In genomic region chr2:135278506-135278905, GRCm38 (mm10) we compare ENCODE assay signal across 13 mouse cellular contexts.
DNase-seq lines count a peak whose midpoint lies in the region; ATAC-seq lines count a peak whose summit lies in the region.
"Had no signal": no experiment of that assay in that cellular context is flagged by ENCODE, and none has a peak within 500 bp of the region (broad histone marks: within the 10 kb centered on the region; RNA-seq: fewer than 3 reads in every experiment).

No protein-coding gene starts in this region.

- H3K27me3 ChIP-seq in forebrain, embryonic 14.5 days (replicated peaks; ENCODE audit: control insufficient read depth, insufficient read depth, low read length) = no peaks in the 10 kb centered on the region
- no peaks in the 10 kb centered on the region for H3K27me3 ChIP-seq in forebrain, embryonic 11.5 days (ENCODE audit: control insufficient read depth, insufficient read depth, low read length)

- no peak overlapping the region for H3K4me3 ChIP-seq in forebrain, embryonic 14.5 days (ENCODE audit: low read depth, low read length)
- no peak overlapping the region for H3K4me3 ChIP-seq in forebrain, embryonic 11.5 days (ENCODE audit: low read depth, low read length)
- H3K4me3 ChIP-seq: embryonic facial prominence, embryonic 10.5 days had no signal

- peak overlapping the region; percentile 75 for H3K27ac ChIP-seq in forebrain, embryonic 14.5 days (ENCODE audit: low read depth, low read length)
- H3K27ac ChIP-seq in forebrain, embryonic 11.5 days (ENCODE audit: low read depth, low read length) = no peak overlapping the region
- H3K27ac ChIP-seq: embryonic facial prominence, embryonic 10.5 days had no signal

- H3K36me3 ChIP-seq in forebrain, embryonic 14.5 days (ENCODE audit: control insufficient read depth, insufficient read depth, low read length) = no peaks in the 10 kb centered on the region
- no peaks in the 10 kb centered on the region for H3K36me3 ChIP-seq in forebrain, embryonic 11.5 days (ENCODE audit: control insufficient read depth, insufficient read depth, low read length)
- H3K36me3 ChIP-seq: embryonic facial prominence, embryonic 10.5 days had no signal

- no peaks in the 10 kb centered on the region for H3K9me3 ChIP-seq in forebrain, embryonic 14.5 days (replicated peaks; ENCODE audit: control insufficient read depth, low read length)
- no peaks in the 10 kb centered on the region for H3K9me3 ChIP-seq in forebrain, embryonic 11.5 days (ENCODE audit: control insufficient read depth, low read length)
- H3K9me3 ChIP-seq: embryonic facial prominence, embryonic 10.5 days had no signal

- WGBS in forebrain, embryonic 14.5 days = 47% methylated on average over 3 of the region's 3 CpGs
- 75% methylated on average over 3 of the region's 3 CpGs for WGBS in forebrain, embryonic 11.5 days

- DNase-seq in forebrain, embryonic 14.5 days (ENCODE audit: low spot score) = peak; percentile 87
- no peak for DNase-seq in forebrain, embryonic 11.5 days (ENCODE audit: low spot score)
- peak; percentile 42 to 63 for DNase-seq in right cerebral cortex, postnatal 10 days (ENCODE audit: low spot score in 2 of 2)
- no peak for DNase-seq in right cerebral cortex, postnatal 4 days
- DNase-seq in layer of hippocampus, postnatal 36 days = peak; percentile 23 to 37
- no peak for DNase-seq in urinary bladder, postnatal 4 days (ENCODE audit: low spot score in 2 of 2)
- DNase-seq in natural killer cell, adult 2 months (ENCODE audit: low spot score in 2 of 2) = no peak
- no peak for DNase-seq in yolk sac, embryonic 10.5 days (ENCODE audit: low spot score)
- DNase-seq: adrenal gland, adult 8-10 months; gastrocnemius, postnatal 10 days; heart, postnatal 36 days; lung, postnatal 4 days had no signal

- no peak overlapping the region for H3K4me2 ChIP-seq in forebrain, embryonic 14.5 days (ENCODE audit: low read length)
- H3K4me2 ChIP-seq in forebrain, embryonic 11.5 days (ENCODE audit: low read depth, low read length, severe bottlenecking) = no peak overlapping the region

- no peak overlapping the region for H3K9ac ChIP-seq in forebrain, embryonic 14.5 days (ENCODE audit: low read length)
- no peak overlapping the region for H3K9ac ChIP-seq in forebrain, embryonic 11.5 days (ENCODE audit: low read length)

- H3K4me1 ChIP-seq in forebrain, embryonic 14.5 days (ENCODE audit: control insufficient read depth, insufficient read depth, low read length) = 0 out of 2 replicates have a peak, but pooled peaks cover 2% of the 10 kb centered on the region
- H3K4me1 ChIP-seq in forebrain, embryonic 11.5 days (replicated peaks; ENCODE audit: control insufficient read depth, insufficient read depth, low read length) = no peaks in the 10 kb centered on the region
- H3K4me1 ChIP-seq: embryonic facial prominence, embryonic 10.5 days had no signal

- peak; percentile 93 for ATAC-seq in forebrain, embryonic 14.5 days
- ATAC-seq in forebrain, embryonic 11.5 days (replicated peaks; ENCODE audit: low FRiP score) = no peak

Comparison
In these comparisons a context has a peak if more than half of its experiments do, and no peak if none do; other contexts are left out.
1. DNase-seq: peak in forebrain, embryonic 14.5 days (single experiment), right cerebral cortex, postnatal 10 days (2 of 2) and layer of hippocampus, postnatal 36 days (2 of 2); none in forebrain, embryonic 11.5 days (single experiment), right cerebral cortex, postnatal 4 days (single experiment), urinary bladder, postnatal 4 days (0 of 2), natural killer cell, adult 2 months (0 of 2) and yolk sac, embryonic 10.5 days (single experiment).